ENCODE assay signal across 14 mouse cellular contexts in the genomic region with DNA sequence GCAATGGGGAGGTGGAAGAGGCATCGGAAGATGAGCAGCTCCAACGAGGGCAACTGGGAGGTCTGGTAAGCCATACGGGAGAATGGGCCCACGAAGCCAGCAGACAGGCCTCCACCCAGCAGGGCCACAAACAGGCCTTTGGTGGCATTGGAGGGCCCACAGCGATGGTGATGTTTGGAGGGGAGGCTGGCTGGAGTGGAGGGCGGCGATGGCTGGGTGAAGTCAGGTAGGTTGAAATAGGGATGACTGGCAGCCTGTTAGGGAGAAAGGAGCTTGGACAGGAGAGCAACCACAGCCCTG. TPM values are rescaled to one million over a fixed set of nuclear protein-coding genes. Genes with fewer than 3 reads are reported as not detected.
DNase-seq lines count a peak whose midpoint lies in the region; ATAC-seq lines count a peak whose summit lies in the region.
"Had no signal": no experiment of that assay in that cellular context is flagged by ENCODE, and none has a peak within 500 bp of the region (broad histone marks: within the 10 kb centered on the region; RNA-seq: fewer than 3 reads in every experiment).

No protein-coding gene starts in this region.

- no peaks in the 10 kb centered on the region for H3K27me3 ChIP-seq in forebrain, embryonic 12.5 days
- no peaks in the 10 kb centered on the region for H3K27me3 ChIP-seq in forebrain, embryonic 11.5 days (ENCODE audit: control insufficient read depth, insufficient read depth, low read length)
- no peaks in the 10 kb centered on the region for H3K27me3 ChIP-seq in neural tube, embryonic 11.5 days (ENCODE audit: control insufficient read depth, insufficient read depth, low read length)
- H3K27me3 ChIP-seq in liver, embryonic 15.5 days, result peaks cover 7% of the 10 kb centered on the region; the same call in 1 of the 2 replicates
- H3K27me3 ChIP-seq: lung, embryonic 15.5 days had no signal

- no peaks in the 10 kb centered on the region for H3K36me3 ChIP-seq in forebrain, embryonic 12.5 days (replicated peaks)
- H3K36me3 ChIP-seq in forebrain, embryonic 11.5 days (ENCODE audit: control insufficient read depth, insufficient read depth, low read length), result no peaks in the 10 kb centered on the region
- H3K36me3 ChIP-seq in neural tube, embryonic 11.5 days (ENCODE audit: control insufficient read depth, insufficient read depth, low read length), result no peaks in the 10 kb centered on the region
- 0 out of 2 replicates have a peak, but pooled peaks cover 3% of the 10 kb centered on the region for H3K36me3 ChIP-seq in liver, embryonic 15.5 days (replicated peaks)
- H3K36me3 ChIP-seq: lung, embryonic 15.5 days had no signal

- no peak for DNase-seq in forebrain, embryonic 11.5 days (ENCODE audit: low spot score)
- no peak for DNase-seq in neural tube, embryonic 11.5 days (ENCODE audit: low spot score)
- DNase-seq in neural tube, embryonic 10.5 days (ENCODE audit: extremely low spot score, low spot score), result no peak
- DNase-seq in layer of hippocampus, adult 9-10 months (ENCODE audit: low spot score), result no peak
- DNase-seq in T-cell, adult 2 months (ENCODE audit: low spot score), result no peak
- no peak for DNase-seq in left cerebral cortex, adult 8-10 months (ENCODE audit: low spot score in 2 of 2)
- DNase-seq: kidney, postnatal 25 days had no signal

- no peaks in the 10 kb centered on the region for H3K9me3 ChIP-seq in forebrain, embryonic 12.5 days
- H3K9me3 ChIP-seq in forebrain, embryonic 11.5 days (ENCODE audit: control insufficient read depth, low read length), result no peaks in the 10 kb centered on the region
- H3K9me3 ChIP-seq in neural tube, embryonic 11.5 days (ENCODE audit: control insufficient read depth, low read length), result no peaks in the 10 kb centered on the region
- no peaks in the 10 kb centered on the region for H3K9me3 ChIP-seq in liver, embryonic 15.5 days (replicated peaks)
- H3K9me3 ChIP-seq: lung, embryonic 15.5 days had no signal

- no peak overlapping the region for H3K4me3 ChIP-seq in forebrain, embryonic 12.5 days (replicated peaks)
- no peak overlapping the region for H3K4me3 ChIP-seq in forebrain, embryonic 11.5 days (ENCODE audit: low read depth, low read length)
- H3K4me3 ChIP-seq in neural tube, embryonic 11.5 days (ENCODE audit: low read depth, low read length), result no peak overlapping the region
- no peak overlapping the region for H3K4me3 ChIP-seq in liver, embryonic 15.5 days (replicated peaks)
- H3K4me3 ChIP-seq: lung, embryonic 15.5 days had no signal

- 89% methylated on average over 7 of the region's 7 CpGs for WGBS in forebrain, embryonic 12.5 days
- WGBS in forebrain, embryonic 11.5 days, result 96% methylated on average over 7 of the region's 7 CpGs
- WGBS in neural tube, embryonic 11.5 days, result 92% methylated on average over 7 of the region's 7 CpGs
- WGBS in liver, embryonic 15.5 days (ENCODE audit: insufficient replicate concordance), result 86% methylated on average over 7 of the region's 7 CpGs

- ATAC-seq in forebrain, embryonic 12.5 days (ENCODE audit: low FRiP score), result no peak
- ATAC-seq in forebrain, embryonic 11.5 days (replicated peaks; ENCODE audit: low FRiP score), result no peak
- no peak for ATAC-seq in neural tube, embryonic 11.5 days (ENCODE audit: insufficient read depth, low FRiP score, low TSS enrichment)
- no peak for ATAC-seq in liver, embryonic 15.5 days (ENCODE audit: insufficient read depth)

- peak overlapping the region; percentile 99; the same call in 1 of the 2 replicates for H3K27ac ChIP-seq in forebrain, embryonic 12.5 days
- H3K27ac ChIP-seq in forebrain, embryonic 11.5 days (ENCODE audit: low read depth, low read length), result no peak overlapping the region
- H3K27ac ChIP-seq in neural tube, embryonic 11.5 days (ENCODE audit: low read depth, low read length), result peak overlapping the region; percentile 92; the same call in 1 of the 2 replicates
- no peak overlapping the region for H3K27ac ChIP-seq in liver, embryonic 15.5 days (replicated peaks)

- no peak overlapping the region for H3K4me2 ChIP-seq in forebrain, embryonic 12.5 days
- H3K4me2 ChIP-seq in forebrain, embryonic 11.5 days (ENCODE audit: low read depth, low read length, severe bottlenecking), result no peak overlapping the region
- H3K4me2 ChIP-seq in neural tube, embryonic 11.5 days (ENCODE audit: low read depth), result no peak overlapping the region
- 0 out of 2 replicates have a peak overlapping the region, but pooled peaks have one; percentile 93 for H3K4me2 ChIP-seq in liver, embryonic 15.5 days
- H3K4me2 ChIP-seq: lung, embryonic 15.5 days had no signal

- H3K4me1 ChIP-seq in forebrain, embryonic 12.5 days, result peaks cover 38% of the 10 kb centered on the region
- peaks cover 17% of the 10 kb centered on the region for H3K4me1 ChIP-seq in forebrain, embryonic 11.5 days (replicated peaks; ENCODE audit: control insufficient read depth, insufficient read depth, low read length)
- H3K4me1 ChIP-seq in neural tube, embryonic 11.5 days (ENCODE audit: control insufficient read depth, insufficient read depth, low read length), result peaks cover 27% of the 10 kb centered on the region
- H3K4me1 ChIP-seq in liver, embryonic 15.5 days (replicated peaks), result peaks cover 45% of the 10 kb centered on the region

- H3K9ac ChIP-seq in forebrain, embryonic 12.5 days, result no peak overlapping the region
- H3K9ac ChIP-seq in forebrain, embryonic 11.5 days (ENCODE audit: low read length), result no peak overlapping the region; the same call in 1 of the 2 replicates
- H3K9ac ChIP-seq in neural tube, embryonic 11.5 days (ENCODE audit: low read length), result no peak overlapping the region
- no peak overlapping the region for H3K9ac ChIP-seq in liver, embryonic 15.5 days

RNA-seq across cellular contexts. Expression of a gene that starts 0.9 kb away (rescaled TPM):
- 0.13 and 0.33 TPM in 2 replicates for polyA plus RNA-seq in forebrain, embryonic 12.5 days (2016; fragmentation: Nextera tagmentation; extraction: Ambion mirVana)
- polyA plus RNA-seq in forebrain, embryonic 11.5 days (2014; fragmentation: Nextera tagmentation; extraction: Ambion mirVana), result not detected in 2 replicates
- polyA plus RNA-seq in neural tube, embryonic 11.5 days (2014; fragmentation: Nextera tagmentation; extraction: Ambion mirVana), result not detected in 2 replicates
- not detected in 2 replicates for polyA plus RNA-seq in liver, embryonic 15.5 days (2015; fragmentation: Nextera tagmentation; extraction: Ambion mirVana)
- total RNA-seq in left cerebral cortex, adult 8-10 months (2022), result not detected
- total RNA-seq: adrenal gland, adult 18-20 months; granulocyte monocyte progenitor cell, adult 5-6 weeks had no signal
- polyA plus RNA-seq: cortical plate, adult 2 months; stomach, embryonic 14.5 days had no signal

RNA-seq across cellular contexts. Expression of a gene that starts 2.4 kb away (rescaled TPM):
- polyA plus RNA-seq in forebrain, embryonic 12.5 days (2016; fragmentation: Nextera tagmentation; extraction: Ambion mirVana), result 31.3 and 35.4 TPM in 2 replicates
- polyA plus RNA-seq in forebrain, embryonic 11.5 days (2014; fragmentation: Nextera tagmentation; extraction: Ambion mirVana), result 61.2 and 65.7 TPM in 2 replicates
- polyA plus RNA-seq in neural tube, embryonic 11.5 days (2014; fragmentation: Nextera tagmentation; extraction: Ambion mirVana), result 65.0 and 65.3 TPM in 2 replicates
- polyA plus RNA-seq in liver, embryonic 15.5 days (2015; fragmentation: Nextera tagmentation; extraction: Ambion mirVana), result 10.2 and 10.4 TPM in 2 replicates
- total RNA-seq in left cerebral cortex, adult 8-10 months (2022), result 10 to 100 TPM; 48.6 to 56.4 (median 51.3) TPM

RNA-seq across cellular contexts. Expression of a gene that starts 4.9 kb away (rescaled TPM):
- 1.3 and 1.5 TPM in 2 replicates for polyA plus RNA-seq in forebrain, embryonic 12.5 days (2016; fragmentation: Nextera tagmentation; extraction: Ambion mirVana)
- polyA plus RNA-seq in forebrain, embryonic 11.5 days (2014; fragmentation: Nextera tagmentation; extraction: Ambion mirVana), result 1.1 and 1.4 TPM in 2 replicates
- polyA plus RNA-seq in neural tube, embryonic 11.5 days (2014; fragmentation: Nextera tagmentation; extraction: Ambion mirVana), result 0.99 and 1.3 TPM in 2 replicates
- 0.43 and 0.92 TPM in 2 replicates for polyA plus RNA-seq in liver, embryonic 15.5 days (2015; fragmentation: Nextera tagmentation; extraction: Ambion mirVana)
- total RNA-seq in left cerebral cortex, adult 8-10 months (2022), result 100 to 1,000 TPM; 138 to 158 (median 147) TPM

RNA-seq across cellular contexts. Expression of a gene that starts 34.9 kb away (rescaled TPM):
- polyA plus RNA-seq in forebrain, embryonic 12.5 days (2016; fragmentation: Nextera tagmentation; extraction: Ambion mirVana), result 1.2 and 1.8 TPM in 2 replicates
- polyA plus RNA-seq in forebrain, embryonic 11.5 days (2014; fragmentation: Nextera tagmentation; extraction: Ambion mirVana), result 0.73 and 1.1 TPM in 2 replicates
- polyA plus RNA-seq in neural tube, embryonic 11.5 days (2014; fragmentation: Nextera tagmentation; extraction: Ambion mirVana), result 4.2 and 6.2 TPM in 2 replicates
- 0.84 and 1.3 TPM in 2 replicates for polyA plus RNA-seq in liver, embryonic 15.5 days (2015; fragmentation: Nextera tagmentation; extraction: Ambion mirVana)
- 1 to 10 TPM in 2 of 4 experiments, under 1 TPM in 2; 0.51 to 1.2 (median 0.92) TPM for total RNA-seq in left cerebral cortex, adult 8-10 months (2022)
- total RNA-seq: granulocyte monocyte progenitor cell, adult 5-6 weeks had no signal

RNA-seq across cellular contexts. Expression of a gene that starts 40.8 kb away (rescaled TPM):
- 2.6 and 3.2 TPM in 2 replicates for polyA plus RNA-seq in forebrain, embryonic 12.5 days (2016; fragmentation: Nextera tagmentation; extraction: Ambion mirVana)
- polyA plus RNA-seq in forebrain, embryonic 11.5 days (2014; fragmentation: Nextera tagmentation; extraction: Ambion mirVana), result 1.3 and 1.7 TPM in 2 replicates
- polyA plus RNA-seq in neural tube, embryonic 11.5 days (2014; fragmentation: Nextera tagmentation; extraction: Ambion mirVana), result 2.0 and 3.0 TPM in 2 replicates
- 0.16 and 0.18 TPM in 2 replicates for polyA plus RNA-seq in liver, embryonic 15.5 days (2015; fragmentation: Nextera tagmentation; extraction: Ambion mirVana)
- 10 to 100 TPM; 18.8 to 22.3 (median 19.7) TPM for total RNA-seq in left cerebral cortex, adult 8-10 months (2022)

Comparison
In these comparisons a context has a peak if more than half of its experiments do, and no peak if none do; other contexts are left out.
1. H3K27ac ChIP-seq: peak in forebrain, embryonic 12.5 days (single experiment) and neural tube, embryonic 11.5 days (single experiment); none in forebrain, embryonic 11.5 days (single experiment) and liver, embryonic 15.5 days (single experiment).